Mouse (Mus musculus) heart, postnatal 25 days (tissue): ENCODE measurements around the gene Ttc17. TPM values are rescaled to one million over a fixed set of nuclear protein-coding genes. Genes with fewer than 3 reads are reported as not detected.

Source experiments
- DNase-seq: peaks from one replicate; pipeline ENCODE4 v3.0.0; 2022; ENCODE audit warnings: low spot score
- intact Hi-C: fragments of 180-260 bp; cut with DNase I; formaldehyde crosslinking; loops from one replicate; pipeline ENCODE4 v1.15.1; 2025
- microRNA-seq: library from miRNA; unstranded; fragments of <30 nt; microRNA quantifications from one replicate; pipeline ENCODE4 v1.2.0, GENCODE M21; 2022
- total RNA-seq, 2 experiments: library from RNA; stranded (reverse); gene quantifications; 2 replicates each; pipeline ENCODE4 v1.2.3; 2021

The Ttc17 gene
- total RNA-seq, 2 experiments from 2014 or later = 29.0 to 35.1 TPM

GRCm38 (mm10) chr2:94265221-94266191 lies 141.0 kb downstream of the Ttc17 start:
- DNase-seq = no peak
- intact Hi-C loops = no loop called here

GRCm38 (mm10) chr2:94264631-94265098 lies 141.8 kb downstream of the Ttc17 start:
- no peak for DNase-seq
- intact Hi-C loops = no loop called here

- no peak for DNase-seq
- intact Hi-C loops = no loop called here
These were observed 142.5 kb downstream of the Ttc17 start for GRCm38 (mm10) chr2:94264006-94264405.

GRCm38 (mm10) chr2:94263530-94263937 lies 143.0 kb downstream of the Ttc17 start:
- DNase-seq = no peak
- intact Hi-C loops = no loop called here

- no peak for DNase-seq
- intact Hi-C loops = no loop called here
These were observed 143.5 kb downstream of the Ttc17 start for GRCm38 (mm10) chr2:94262917-94263529.

- DNase-seq = no peak
- intact Hi-C loops = loop anchor here (1.0 kb wide), 1 partner anchor 36 kb away; no protein-coding TSS in a partner anchor
These were observed 152.4 kb downstream of the Ttc17 start for GRCm38 (mm10) chr2:94254102-94254501.

Small RNA genes lying within 50 kb of the gene (microRNA-seq; reads per million reads assigned to microRNA genes)
- 2.5 reads per million for gene Mir670

Other genes starting within 250 kb of the Ttc17 start
- 10 to 100 TPM; 20.0 to 20.8 TPM for gene Hsd17b12, start 248.7 kb downstream of the Ttc17 start, total RNA-seq
- gene Api5, start 31.4 kb upstream of the Ttc17 start, total RNA-seq = 10 to 100 TPM; 28.8 to 32.0 TPM